Comparison of ENCODE assay signal across 24 mouse cellular contexts in the genomic region with DNA sequence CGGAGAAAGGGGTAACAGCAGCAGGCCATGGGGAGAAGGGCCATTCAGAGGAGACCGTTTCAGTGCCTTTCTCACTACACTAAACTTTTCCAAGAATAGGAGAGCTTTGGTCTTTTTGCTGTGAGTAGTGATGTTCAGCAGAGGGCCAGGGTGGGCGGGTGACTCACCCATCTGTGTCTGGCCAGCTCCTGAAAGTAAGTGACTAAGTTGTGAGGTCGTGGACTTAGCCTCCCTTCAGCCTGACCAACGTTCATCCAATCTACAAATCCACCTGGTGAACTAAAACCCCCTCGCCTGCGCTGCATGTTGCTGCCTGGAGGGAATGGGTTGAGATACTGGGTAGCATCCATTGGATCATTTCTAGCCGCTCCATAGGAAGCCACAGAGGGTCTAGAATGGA. TPM values are rescaled to one million over a fixed set of nuclear protein-coding genes. Genes with fewer than 3 reads are reported as not detected.
DNase-seq lines count a peak whose midpoint lies in the region; ATAC-seq and TF ChIP-seq lines count a peak whose summit lies in the region.
"Had no signal": no experiment of that assay in that cellular context is flagged by ENCODE, and none has a peak within 500 bp of the region (broad histone marks: within the 10 kb centered on the region; RNA-seq: fewer than 3 reads in every experiment).

No protein-coding gene starts in this region.

- no peaks in the 10 kb centered on the region for H3K4me1 ChIP-seq in intestine, embryonic 14.5 days (replicated peaks; ENCODE audit: control insufficient read depth, insufficient read depth, low read length)
- H3K4me1 ChIP-seq in intestine, postnatal 0 days (replicated peaks; ENCODE audit: control insufficient read depth, insufficient read depth, low read length), result no peaks in the 10 kb centered on the region
- peaks cover 86% of the 10 kb centered on the region for H3K4me1 ChIP-seq in E14TG2a.4 (replicated peaks; ENCODE audit: low read depth, low read length)
- H3K4me1 ChIP-seq in heart, embryonic 12.5 days (replicated peaks), result no peaks in the 10 kb centered on the region
- H3K4me1 ChIP-seq: embryonic facial prominence, embryonic 13.5 days; intestine, embryonic 15.5 days had no signal

- H3K9me3 ChIP-seq in intestine, embryonic 14.5 days (ENCODE audit: control insufficient read depth, low read length), result no peaks in the 10 kb centered on the region
- no peaks in the 10 kb centered on the region for H3K9me3 ChIP-seq in intestine, postnatal 0 days (ENCODE audit: control insufficient read depth)
- no peaks in the 10 kb centered on the region for H3K9me3 ChIP-seq in E14TG2a.4 (ENCODE audit: low read length)
- H3K9me3 ChIP-seq in heart, embryonic 12.5 days (replicated peaks), result no peaks in the 10 kb centered on the region
- H3K9me3 ChIP-seq: embryonic facial prominence, embryonic 13.5 days; forebrain, embryonic 13.5 days; hindbrain, embryonic 12.5 days; intestine, embryonic 15.5 days had no signal

- ATAC-seq in intestine, embryonic 14.5 days (replicated peaks; ENCODE audit: low FRiP score, low TSS enrichment, low read depth), result no peak
- ATAC-seq in intestine, postnatal 0 days, result no peak
- ATAC-seq in heart, embryonic 12.5 days (ENCODE audit: insufficient number of reproducible peaks, low FRiP score), result no peak
- ATAC-seq: CD4-positive, CD25-positive, alpha-beta regulatory T cell, adult 4 months; forebrain, embryonic 13.5 days; forebrain, postnatal 0 days; hindbrain, postnatal 0 days; intestine, embryonic 15.5 days had no signal

- H3K27me3 ChIP-seq in intestine, embryonic 14.5 days (replicated peaks; ENCODE audit: control insufficient read depth, insufficient read depth, low read length), result no peaks in the 10 kb centered on the region
- no peaks in the 10 kb centered on the region for H3K27me3 ChIP-seq in intestine, postnatal 0 days (replicated peaks; ENCODE audit: control insufficient read depth, insufficient read depth, low read length)
- H3K27me3 ChIP-seq in E14TG2a.4 (ENCODE audit: insufficient read depth, low read length), result no peaks in the 10 kb centered on the region
- no peaks in the 10 kb centered on the region for H3K27me3 ChIP-seq in heart, embryonic 12.5 days (replicated peaks)
- H3K27me3 ChIP-seq: embryonic facial prominence, embryonic 13.5 days; forebrain, embryonic 13.5 days; hindbrain, embryonic 12.5 days; intestine, embryonic 15.5 days had no signal

- peak; percentile 6 for DNase-seq in intestine, embryonic 14.5 days (ENCODE audit: low spot score)
- DNase-seq in 3T3-L1 (ENCODE audit: low read depth, low spot score), result peak; percentile 76
- DNase-seq in NIH3T3 (ENCODE audit: low read depth), result peak; percentile 59
- no peak for DNase-seq in adrenal gland, adult 8-10 months
- DNase-seq: adrenal gland, postnatal 25 days; B cell, adult 2 months; cerebellum, postnatal 36 days; forebrain, postnatal 0 days; gastrocnemius, postnatal 36 days; heart, adult 18-20 months; heart, postnatal 4 days; kidney, adult 2 months had no signal

- no peak overlapping the region for H3K4me3 ChIP-seq in intestine, embryonic 14.5 days (ENCODE audit: low read depth, low read length)
- no peak overlapping the region for H3K4me3 ChIP-seq in intestine, postnatal 0 days (ENCODE audit: low read depth, low read length)
- peak overlapping the region; percentile 5; the same call in 1 of the 2 replicates for H3K4me3 ChIP-seq in E14TG2a.4 (replicated peaks; ENCODE audit: low read length)
- H3K4me3 ChIP-seq in heart, embryonic 12.5 days, result no peak overlapping the region
- H3K4me3 ChIP-seq: embryonic facial prominence, embryonic 13.5 days; forebrain, embryonic 13.5 days; hindbrain, embryonic 12.5 days; intestine, embryonic 15.5 days had no signal

- H3K27ac ChIP-seq in intestine, embryonic 14.5 days (ENCODE audit: low read depth), result no peak overlapping the region
- no peak overlapping the region for H3K27ac ChIP-seq in intestine, postnatal 0 days (ENCODE audit: low read depth, low read length)
- H3K27ac ChIP-seq in heart, embryonic 12.5 days (ENCODE audit: poor library complexity, severe bottlenecking), result no peak overlapping the region
- H3K27ac ChIP-seq: embryonic facial prominence, embryonic 13.5 days; forebrain, embryonic 13.5 days; hindbrain, embryonic 12.5 days; intestine, embryonic 15.5 days had no signal

- TF ChIP-seq CTCF in intestine, postnatal 0 days (IDR thresholded peaks at IDR 0.05; ENCODE audit: low read depth), result no peak
- no peak for TF ChIP-seq CTCF in E14TG2a.4 (conservative IDR thresholded peaks at IDR 0.05; ENCODE audit: low read length)

- H3K9ac ChIP-seq in intestine, embryonic 14.5 days (ENCODE audit: low read length), result no peak overlapping the region
- no peak overlapping the region for H3K9ac ChIP-seq in intestine, postnatal 0 days (ENCODE audit: low read depth, low read length)
- H3K9ac ChIP-seq in heart, embryonic 12.5 days, result no peak overlapping the region
- H3K9ac ChIP-seq: embryonic facial prominence, embryonic 13.5 days; forebrain, embryonic 13.5 days; forebrain, postnatal 0 days; hindbrain, embryonic 12.5 days; intestine, embryonic 15.5 days had no signal

- H3K4me2 ChIP-seq in intestine, embryonic 14.5 days (ENCODE audit: low read length), result no peak overlapping the region
- no peak overlapping the region for H3K4me2 ChIP-seq in intestine, postnatal 0 days (replicated peaks; ENCODE audit: low read depth)
- H3K4me2 ChIP-seq in heart, embryonic 12.5 days, result no peak overlapping the region
- H3K4me2 ChIP-seq: embryonic facial prominence, embryonic 13.5 days; forebrain, embryonic 13.5 days; heart, embryonic 11.5 days; hindbrain, embryonic 12.5 days; intestine, embryonic 15.5 days had no signal

- H3K36me3 ChIP-seq in intestine, embryonic 14.5 days (ENCODE audit: control insufficient read depth, insufficient read depth, low read length), result peaks cover 94% of the 10 kb centered on the region
- peaks cover 33% of the 10 kb centered on the region for H3K36me3 ChIP-seq in intestine, postnatal 0 days (ENCODE audit: control insufficient read depth, insufficient read depth)
- peaks cover 99% of the 10 kb centered on the region for H3K36me3 ChIP-seq in E14TG2a.4 (ENCODE audit: insufficient read depth, low read length)
- peaks cover 90% of the 10 kb centered on the region for H3K36me3 ChIP-seq in heart, embryonic 12.5 days

- WGBS in intestine, embryonic 14.5 days, result 90% methylated on average over 8 of the region's 8 CpGs
- WGBS in intestine, postnatal 0 days, result 87% methylated on average over 8 of the region's 8 CpGs
- 81% methylated on average over 8 of the region's 8 CpGs for WGBS in heart, embryonic 12.5 days

RNA-seq across cellular contexts. Expression of a gene that starts 18.2 kb away (rescaled TPM):
- 0.07 TPM in 1 of 2 replicates, not detected in the other for polyA plus RNA-seq in intestine, embryonic 14.5 days (2014; fragmentation: Nextera tagmentation; extraction: Ambion mirVana)
- not detected in 2 replicates for polyA plus RNA-seq in intestine, postnatal 0 days (2015; fragmentation: Nextera tagmentation; extraction: Ambion mirVana)
- total RNA-seq in adrenal gland, adult 8-10 months (2022), result not detected
- 0.08 TPM in 1 of 2 replicates, not detected in the other for polyA plus RNA-seq in heart, embryonic 12.5 days (2016; fragmentation: Nextera tagmentation; extraction: Ambion mirVana)
- total RNA-seq: adrenal gland, postnatal 25 days; forebrain, postnatal 0 days; gastrocnemius, adult 8-10 months; gastrocnemius, postnatal 36 days; heart, adult 18-20 months; heart, postnatal 4 days; hindbrain, postnatal 0 days had no signal
- polyA plus RNA-seq: embryonic facial prominence, embryonic 13.5 days; forebrain, postnatal 0 days; heart, embryonic 11.5 days; heart, embryonic 16.5 days; hindbrain, postnatal 0 days; intestine, embryonic 15.5 days; kidney, adult 2 months had no signal

RNA-seq across cellular contexts. Expression of a gene that starts 24.4 kb away (rescaled TPM):
- polyA plus RNA-seq in intestine, embryonic 14.5 days (2014; fragmentation: Nextera tagmentation; extraction: Ambion mirVana), result 12.6 and 13.7 TPM in 2 replicates
- polyA plus RNA-seq in intestine, postnatal 0 days (2015; fragmentation: Nextera tagmentation; extraction: Ambion mirVana), result 4.1 and 4.4 TPM in 2 replicates
- 10 to 100 TPM; 25.3 to 63.8 (median 50.8) TPM for total RNA-seq in adrenal gland, adult 8-10 months (2022)
- 8.3 and 8.6 TPM in 2 replicates for polyA plus RNA-seq in heart, embryonic 12.5 days (2016; fragmentation: Nextera tagmentation; extraction: Ambion mirVana)

RNA-seq across cellular contexts. Expression of a gene that starts 28.0 kb away (rescaled TPM):
- not detected in 2 replicates for polyA plus RNA-seq in intestine, embryonic 14.5 days (2014; fragmentation: Nextera tagmentation; extraction: Ambion mirVana)
- polyA plus RNA-seq in intestine, postnatal 0 days (2015; fragmentation: Nextera tagmentation; extraction: Ambion mirVana), result not detected in 2 replicates
- not detected for total RNA-seq in adrenal gland, adult 8-10 months (2022)
- 0.05 TPM in 1 of 2 replicates, not detected in the other for polyA plus RNA-seq in heart, embryonic 12.5 days (2016; fragmentation: Nextera tagmentation; extraction: Ambion mirVana)
- total RNA-seq: adrenal gland, postnatal 25 days; forebrain, postnatal 0 days; gastrocnemius, adult 8-10 months; gastrocnemius, postnatal 36 days; heart, adult 18-20 months; heart, postnatal 4 days; hindbrain, postnatal 0 days had no signal
- polyA plus RNA-seq: CD4-positive, CD25-positive, alpha-beta regulatory T cell, adult 4 months; embryonic facial prominence, embryonic 13.5 days; forebrain, embryonic 13.5 days; forebrain, postnatal 0 days; heart, embryonic 11.5 days; heart, embryonic 16.5 days; hindbrain, postnatal 0 days; intestine, embryonic 15.5 days; kidney, adult 2 months had no signal

RNA-seq across cellular contexts. Expression of a gene that starts 46.9 kb away (rescaled TPM):
- 0.14 and 0.24 TPM in 2 replicates for polyA plus RNA-seq in intestine, embryonic 14.5 days (2014; fragmentation: Nextera tagmentation; extraction: Ambion mirVana)
- not detected in 2 replicates for polyA plus RNA-seq in intestine, postnatal 0 days (2015; fragmentation: Nextera tagmentation; extraction: Ambion mirVana)
- total RNA-seq in adrenal gland, adult 8-10 months (2022), result not detected
- 0.10 TPM in 1 of 2 replicates, not detected in the other for polyA plus RNA-seq in heart, embryonic 12.5 days (2016; fragmentation: Nextera tagmentation; extraction: Ambion mirVana)
- total RNA-seq: adrenal gland, postnatal 25 days; forebrain, postnatal 0 days; gastrocnemius, adult 8-10 months; gastrocnemius, postnatal 36 days; heart, adult 18-20 months; heart, postnatal 4 days had no signal
- polyA plus RNA-seq: CD4-positive, CD25-positive, alpha-beta regulatory T cell, adult 4 months; heart, embryonic 11.5 days; heart, embryonic 16.5 days; kidney, adult 2 months had no signal

RNA-seq across cellular contexts. Expression of a gene that starts 49.8 kb away (rescaled TPM):
- not detected in 2 replicates for polyA plus RNA-seq in intestine, embryonic 14.5 days (2014; fragmentation: Nextera tagmentation; extraction: Ambion mirVana)
- not detected in 2 replicates for polyA plus RNA-seq in intestine, postnatal 0 days (2015; fragmentation: Nextera tagmentation; extraction: Ambion mirVana)
- not detected for total RNA-seq in adrenal gland, adult 8-10 months (2022)
- polyA plus RNA-seq in heart, embryonic 12.5 days (2016; fragmentation: Nextera tagmentation; extraction: Ambion mirVana), result not detected in 2 replicates
- total RNA-seq: adrenal gland, postnatal 25 days; forebrain, postnatal 0 days; gastrocnemius, adult 8-10 months; gastrocnemius, postnatal 36 days; heart, adult 18-20 months; heart, postnatal 4 days; hindbrain, postnatal 0 days had no signal
- polyA plus RNA-seq: CD4-positive, CD25-positive, alpha-beta regulatory T cell, adult 4 months; embryonic facial prominence, embryonic 13.5 days; forebrain, embryonic 13.5 days; forebrain, postnatal 0 days; heart, embryonic 11.5 days; heart, embryonic 16.5 days; hindbrain, embryonic 12.5 days; hindbrain, postnatal 0 days; intestine, embryonic 15.5 days; kidney, adult 2 months had no signal
